Mouse (Mus musculus) v-Abl transformed pro-B cells (cell line): ENCODE measurements around the gene Camsap3.
"Not testable (repeated sequence)": the region's sequence is repeated elsewhere in the genome, so short reads cannot be mapped to it uniquely, and the experiment has no call there.

ENCODE experiments used
- in situ Hi-C, 2 experiments: fragments of 400-800 bp; cut with MboI; formaldehyde crosslinking; loops; one replicate each; pipeline ENCODE4 v1.15.1; 2025; ENCODE audit not compliant: unreplicated experiment in 2 of 2

Camsap3 gene

DNA sequence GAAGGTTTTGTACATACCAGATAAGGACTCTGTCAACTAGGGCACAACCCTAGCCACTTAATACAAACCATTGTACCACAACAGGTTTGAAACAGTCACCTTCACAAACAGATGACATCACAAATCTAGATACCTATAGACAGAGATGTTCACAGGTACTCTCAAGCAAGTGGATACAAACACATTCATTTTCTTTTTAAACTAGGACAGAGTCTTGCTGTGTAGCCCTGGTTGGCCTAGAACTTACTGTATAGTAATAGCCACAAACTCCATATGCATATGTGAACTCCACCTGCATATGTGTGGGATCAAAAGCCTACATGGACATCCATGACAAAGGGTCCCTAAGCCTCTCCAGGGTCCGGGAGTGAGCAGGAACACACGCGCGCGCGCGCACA, at the start of gene Camsap3:
Gene Camsap3 (plus strand): TSS at position 301 of the 398 bp plus-strand sequence.
- in situ Hi-C loops, result no loop called here

DNA sequence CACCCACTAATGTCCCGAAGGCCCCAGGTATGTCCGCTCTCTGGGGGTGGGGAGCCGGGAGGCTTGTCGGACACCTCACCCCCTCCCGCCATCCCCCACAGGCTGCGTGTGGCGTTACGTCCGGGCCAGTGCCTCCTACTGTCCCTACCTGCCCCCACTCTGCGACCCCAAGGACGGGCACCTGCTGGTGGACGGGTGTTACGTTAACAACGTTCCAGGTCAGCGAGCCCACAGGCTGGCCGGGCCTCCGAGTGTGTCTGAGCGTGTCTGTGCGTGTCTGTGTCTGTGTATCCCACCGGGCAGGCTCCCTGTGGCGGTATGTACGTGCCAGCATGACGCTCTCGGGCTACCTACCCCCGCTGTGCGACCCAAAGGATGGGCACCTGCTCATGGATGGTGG, 49.4 kb upstream of the Camsap3 start:
- in situ Hi-C loops, result no loop called here

GRCm38 (mm10) chr8:3539146-3539545, 47.9 kb upstream of the Camsap3 start:
- in situ Hi-C loops, result no loop called here

- in situ Hi-C loops, result no loop called here
These were observed 47.0 kb upstream of the Camsap3 start for GRCm38 (mm10) chr8:3540076-3540475.

GRCm38 (mm10) chr8:3546511-3546910, 40.6 kb upstream of the Camsap3 start:
- in situ Hi-C loops, result no loop called here

GRCm38 (mm10) chr8:3552240-3552639, 34.9 kb upstream of the Camsap3 start:
- in situ Hi-C loops, result loop anchor here (25.0 kb wide), 1 partner anchor 410 kb away; the partner anchor contains the start of gene Cd209c (in 2 of the 2)

DNA sequence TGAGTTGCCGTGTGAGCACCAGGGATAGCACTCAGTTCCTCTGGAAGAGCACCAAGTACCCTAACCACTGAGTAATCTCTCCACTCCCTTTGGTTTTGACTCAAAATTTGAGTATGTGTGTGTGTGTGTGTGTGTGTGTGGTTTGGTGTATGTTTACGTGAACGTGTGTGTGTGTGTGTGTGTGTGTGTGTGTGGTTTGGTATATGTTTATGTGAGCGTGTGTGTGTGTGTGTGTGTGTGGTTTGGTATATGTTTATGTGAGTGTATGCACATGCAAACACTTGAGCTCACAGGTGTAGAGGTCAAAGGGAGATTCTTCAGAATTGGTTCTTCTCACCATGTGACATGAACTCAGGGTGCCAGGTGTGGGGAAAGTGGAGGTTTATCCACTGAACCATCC, 31.0 kb upstream of the Camsap3 start:
- in situ Hi-C loops, result loop anchor here (5.0 to 25.0 kb wide), 2 partner anchors 121 to 406 kb away; partner anchors contain the start of genes Cd209c (in 2 of the 2) and Trappc5 (in 1 of the 2)

- in situ Hi-C loops, result loop anchor here (25.0 kb wide), 1 partner anchor 394 kb away; the partner anchor contains the start of gene Cd209c (in 2 of the 2)
These were observed 19.3 kb upstream of the Camsap3 start, which contains the start of gene C330021F23Rik for GRCm38 (mm10) chr8:3567641-3568371. Gene C330021F23Rik, plus strand, starts transcription at chr8:3567990.

DNA sequence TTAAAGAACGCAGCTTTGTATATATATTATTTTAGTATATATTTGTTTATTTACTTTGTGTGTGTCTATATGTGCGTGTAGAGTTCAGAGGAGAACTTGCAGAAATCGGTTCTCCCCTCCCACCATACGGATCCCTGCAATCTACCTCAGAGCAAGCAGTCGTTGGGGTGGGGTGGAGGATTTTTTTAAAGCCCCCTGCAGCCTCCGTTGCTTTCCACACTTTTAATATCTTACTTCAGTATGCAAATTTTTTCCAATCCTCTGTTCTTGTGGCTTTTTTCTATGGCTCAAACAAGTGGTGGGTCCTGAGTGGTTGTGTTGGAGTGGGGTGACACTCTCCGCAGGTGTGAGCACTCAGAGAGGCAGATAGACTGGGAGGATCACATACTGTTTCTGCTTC, 18.7 kb upstream of the Camsap3 start:
- in situ Hi-C loops, result loop anchor here (25.0 kb wide), 1 partner anchor 394 kb away; the partner anchor contains the start of gene Cd209c (in 2 of the 2)

DNA sequence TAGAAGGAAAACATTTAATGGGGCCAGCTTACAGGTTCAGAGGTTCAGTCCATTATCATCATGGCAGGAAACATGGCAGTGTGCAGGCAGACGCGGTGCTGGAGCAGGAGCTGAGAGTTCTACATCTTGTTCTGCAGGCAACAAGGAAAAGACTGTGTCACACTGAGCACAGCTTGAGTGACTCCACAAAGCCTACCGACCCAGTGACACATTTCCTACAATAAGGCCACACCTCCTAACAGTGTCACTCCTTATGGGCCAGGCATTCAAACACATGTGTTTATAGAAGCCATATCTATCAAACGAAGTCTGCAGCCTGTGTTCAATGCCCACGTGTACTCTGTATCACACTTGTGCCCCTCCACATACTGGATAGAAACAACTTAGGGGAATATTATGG, 17.3 kb upstream of the Camsap3 start:
- in situ Hi-C loops, result loop anchor here (25.0 kb wide), 1 partner anchor 393 kb away; the partner anchor contains the start of gene Cd209c (in 2 of the 2)

DNA sequence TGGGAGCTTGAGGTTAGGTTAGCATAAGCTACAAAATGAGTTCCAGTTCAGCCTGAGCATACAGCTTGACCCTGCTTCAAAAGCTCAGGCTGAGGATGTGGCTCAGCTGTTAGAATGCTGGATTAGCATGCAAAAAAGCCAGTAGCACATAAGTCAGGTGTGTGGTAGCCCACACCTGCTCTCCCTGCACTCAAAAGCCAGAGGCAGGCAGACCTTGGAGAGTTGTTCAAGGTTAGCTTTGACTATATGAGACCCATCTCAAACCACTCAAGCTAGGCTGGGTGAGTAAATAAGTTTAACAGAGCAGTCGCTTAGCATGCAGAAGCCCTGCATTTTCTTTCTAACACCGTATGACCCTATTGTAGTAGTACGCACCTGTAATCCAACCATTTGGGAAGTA, 12.5 kb upstream of the Camsap3 start:
- in situ Hi-C loops, result loop anchor here (25.0 kb wide), 1 partner anchor 388 kb away; the partner anchor contains the start of gene Cd209c (in 2 of the 2)

DNA sequence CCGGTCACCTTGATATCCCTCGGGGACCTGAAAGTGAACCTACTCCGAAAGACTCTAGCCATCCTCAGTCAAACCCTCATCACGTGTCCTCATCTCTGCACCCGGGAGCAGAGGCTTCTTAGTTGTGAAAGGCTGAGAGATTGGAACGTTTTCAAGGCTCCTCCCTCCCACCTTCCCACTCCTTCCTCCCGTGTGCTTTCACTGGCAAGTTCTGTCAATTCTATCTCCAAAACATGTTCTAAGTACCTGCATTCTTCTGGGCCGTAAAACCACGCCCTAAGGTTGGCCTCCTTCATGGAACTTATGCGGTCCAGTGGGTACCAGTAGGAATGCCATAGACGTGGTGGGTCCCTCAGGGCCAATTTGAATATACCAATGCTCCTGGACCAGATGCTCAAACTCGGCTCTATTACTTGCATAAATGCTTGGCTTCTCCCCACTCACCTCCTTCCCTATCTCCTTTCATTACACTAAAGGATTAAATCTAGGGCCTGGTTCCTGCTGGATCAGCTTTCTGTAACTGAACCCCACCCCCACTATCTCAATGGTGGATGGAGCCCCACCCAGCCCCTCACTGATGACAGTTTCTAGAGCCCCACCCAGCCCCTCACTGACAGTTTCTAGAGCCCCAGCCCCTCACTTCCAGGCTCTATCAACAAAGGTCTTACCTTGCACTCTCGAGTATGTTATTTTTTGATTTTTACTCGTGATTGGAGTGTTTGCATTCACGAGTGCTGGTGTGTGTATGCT, 10.7 kb upstream of the Camsap3 start:
- in situ Hi-C loops, result no loop called here

- in situ Hi-C loops, result no loop called here
These were observed 7.4 kb upstream of the Camsap3 start for GRCm38 (mm10) chr8:3579390-3580364.

DNA sequence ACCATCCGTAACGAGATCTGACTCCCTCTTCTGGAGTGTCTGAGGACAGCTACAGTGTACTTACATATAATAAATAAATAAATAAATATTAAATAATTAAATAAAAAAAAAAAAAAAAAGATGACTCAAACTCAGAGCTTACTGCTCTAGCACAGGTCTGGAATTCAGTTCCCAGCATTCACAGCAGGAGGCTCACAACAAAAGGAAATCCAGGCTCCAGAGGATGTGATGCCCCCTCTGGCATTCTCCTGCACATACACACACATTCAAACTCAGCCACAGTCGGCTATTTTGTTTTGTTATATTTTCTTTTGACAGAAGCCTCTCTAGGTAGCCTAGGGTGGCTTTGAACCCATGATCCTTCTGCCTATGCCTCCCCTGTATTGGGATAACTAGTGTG, 5.1 kb upstream of the Camsap3 start:
- in situ Hi-C loops, result not testable (repeated sequence)

- in situ Hi-C loops, result no loop called here
These were observed 641 bp upstream of the Camsap3 start for GRCm38 (mm10) chr8:3586452-3586851.

- in situ Hi-C loops, result no loop called here
These were observed 531 bp downstream of the Camsap3 start for GRCm38 (mm10) chr8:3587391-3588257.

GRCm38 (mm10) chr8:3588258-3588633, 1.2 kb downstream of the Camsap3 start:
- in situ Hi-C loops, result no loop called here

GRCm38 (mm10) chr8:3593470-3593869, 6.4 kb downstream of the Camsap3 start:
- in situ Hi-C loops, result no loop called here

- in situ Hi-C loops, result no loop called here
These were observed 7.4 kb downstream of the Camsap3 start for GRCm38 (mm10) chr8:3594466-3594865.
